In genomic region chr2:59718601-59719416, GRCm38 (mm10) we compare ENCODE assay signal across 11 mouse cellular contexts.
A peak's percentile ranks its signal among the peaks of the same experiment; 100 is the strongest.
DNase-seq lines count a peak whose midpoint lies in the region; ATAC-seq and TF ChIP-seq lines count a peak whose summit lies in the region.
"Had no signal": no experiment of that assay in that cellular context is flagged by ENCODE, and none has a peak within 500 bp of the region (broad histone marks: within the 10 kb centered on the region; RNA-seq: fewer than 3 reads in every experiment).

No protein-coding gene starts in this region.

- H3K27me3 ChIP-seq in intestine, embryonic 14.5 days (replicated peaks; ENCODE audit: control insufficient read depth, insufficient read depth, low read length) = no peaks in the 10 kb centered on the region
- no peaks in the 10 kb centered on the region for H3K27me3 ChIP-seq in intestine, postnatal 0 days (replicated peaks; ENCODE audit: control insufficient read depth, insufficient read depth, low read length)
- no peaks in the 10 kb centered on the region for H3K27me3 ChIP-seq in embryonic facial prominence, embryonic 12.5 days
- H3K27me3 ChIP-seq in hindbrain, postnatal 0 days (ENCODE audit: insufficient read depth, low read length) = no peaks in the 10 kb centered on the region

- no peak for ATAC-seq in intestine, embryonic 14.5 days (replicated peaks; ENCODE audit: low FRiP score, low TSS enrichment, low read depth)
- no peak for ATAC-seq in intestine, postnatal 0 days
- ATAC-seq in embryonic facial prominence, embryonic 12.5 days (ENCODE audit: insufficient number of reproducible peaks, insufficient read depth, low FRiP score, low TSS enrichment) = no peak
- ATAC-seq in hindbrain, postnatal 0 days = peak; percentile 56; the same call in 1 of the 2 replicates
- ATAC-seq: activated CD4-positive, CD25-positive, alpha-beta regulatory T cell, adult 4 months had no signal

- no peak for DNase-seq in intestine, embryonic 14.5 days (ENCODE audit: low spot score)
- peak; percentile 42 for DNase-seq in cerebellum, adult 11 months
- peak; percentile 7 for DNase-seq in hindbrain, postnatal 0 days (ENCODE audit: low spot score)
- DNase-seq in right cerebral cortex, adult 18-20 months = no peak
- no peak for DNase-seq in layer of hippocampus, postnatal 25 days (ENCODE audit: extremely low spot score in 1 of 2, low spot score in 1 of 2)
- no peak for DNase-seq in spleen, adult 12 weeks (ENCODE audit: low spot score)
- DNase-seq: lung, adult 2 months had no signal

- H3K4me3 ChIP-seq in intestine, embryonic 14.5 days (ENCODE audit: low read depth, low read length) = no peak overlapping the region
- no peak overlapping the region for H3K4me3 ChIP-seq in intestine, postnatal 0 days (ENCODE audit: low read depth, low read length)
- no peak overlapping the region for H3K4me3 ChIP-seq in embryonic facial prominence, embryonic 12.5 days
- no peak overlapping the region for H3K4me3 ChIP-seq in hindbrain, postnatal 0 days (ENCODE audit: low read length)

- no peak overlapping the region for H3K9ac ChIP-seq in intestine, embryonic 14.5 days (ENCODE audit: low read length)
- no peak overlapping the region for H3K9ac ChIP-seq in intestine, postnatal 0 days (ENCODE audit: low read depth, low read length)
- H3K9ac ChIP-seq in embryonic facial prominence, embryonic 12.5 days = no peak overlapping the region
- H3K9ac ChIP-seq in hindbrain, postnatal 0 days (replicated peaks; ENCODE audit: low read length) = no peak overlapping the region

- no peaks in the 10 kb centered on the region for H3K9me3 ChIP-seq in intestine, embryonic 14.5 days (ENCODE audit: control insufficient read depth, low read length)
- H3K9me3 ChIP-seq in intestine, postnatal 0 days (ENCODE audit: control insufficient read depth) = no peaks in the 10 kb centered on the region
- no peaks in the 10 kb centered on the region for H3K9me3 ChIP-seq in embryonic facial prominence, embryonic 12.5 days
- H3K9me3 ChIP-seq in hindbrain, postnatal 0 days (ENCODE audit: low read length) = no peaks in the 10 kb centered on the region

- peak overlapping the region; percentile 18; the same call in 1 of the 2 replicates for H3K4me2 ChIP-seq in intestine, embryonic 14.5 days (ENCODE audit: low read length)
- H3K4me2 ChIP-seq in intestine, postnatal 0 days (replicated peaks; ENCODE audit: low read depth) = no peak overlapping the region
- no peak overlapping the region for H3K4me2 ChIP-seq in embryonic facial prominence, embryonic 12.5 days (replicated peaks)
- H3K4me2 ChIP-seq in hindbrain, postnatal 0 days (ENCODE audit: low read depth, low read length) = no peak overlapping the region
- H3K4me2 ChIP-seq: heart, embryonic 11.5 days had no signal

- WGBS in intestine, embryonic 14.5 days = 50% methylated on average over 24 of the region's 24 CpGs
- WGBS in intestine, postnatal 0 days = 59% methylated on average over 24 of the region's 24 CpGs
- WGBS in embryonic facial prominence, embryonic 12.5 days = 47% methylated on average over 24 of the region's 24 CpGs
- WGBS in hindbrain, postnatal 0 days = 54% methylated on average over 24 of the region's 24 CpGs

- TF ChIP-seq CTCF in intestine, postnatal 0 days (IDR thresholded peaks at IDR 0.05; ENCODE audit: low read depth) = no peak
- TF ChIP-seq CTCF in hindbrain, postnatal 0 days (IDR thresholded peaks at IDR 0.05; ENCODE audit: low read depth) = no peak

- H3K4me1 ChIP-seq in intestine, embryonic 14.5 days (replicated peaks; ENCODE audit: control insufficient read depth, insufficient read depth, low read length) = peaks cover 72% of the 10 kb centered on the region
- peaks cover 11% of the 10 kb centered on the region; the same call in 1 of the 2 replicates for H3K4me1 ChIP-seq in intestine, postnatal 0 days (replicated peaks; ENCODE audit: control insufficient read depth, insufficient read depth, low read length)
- peaks cover 51% of the 10 kb centered on the region for H3K4me1 ChIP-seq in embryonic facial prominence, embryonic 12.5 days
- no peaks in the 10 kb centered on the region for H3K4me1 ChIP-seq in hindbrain, postnatal 0 days (ENCODE audit: insufficient read depth, low read length)

- peak overlapping the region; percentile 62 for H3K27ac ChIP-seq in intestine, embryonic 14.5 days (ENCODE audit: low read depth)
- no peak overlapping the region for H3K27ac ChIP-seq in intestine, postnatal 0 days (ENCODE audit: low read depth, low read length)
- peak overlapping the region; percentile 47 for H3K27ac ChIP-seq in embryonic facial prominence, embryonic 12.5 days
- H3K27ac ChIP-seq in hindbrain, postnatal 0 days = no peak overlapping the region

- no peaks in the 10 kb centered on the region for H3K36me3 ChIP-seq in intestine, embryonic 14.5 days (ENCODE audit: control insufficient read depth, insufficient read depth, low read length)
- no peaks in the 10 kb centered on the region for H3K36me3 ChIP-seq in intestine, postnatal 0 days (ENCODE audit: control insufficient read depth, insufficient read depth)
- no peaks in the 10 kb centered on the region for H3K36me3 ChIP-seq in embryonic facial prominence, embryonic 12.5 days
- H3K36me3 ChIP-seq in hindbrain, postnatal 0 days (ENCODE audit: insufficient read depth, low read length) = no peaks in the 10 kb centered on the region

Comparison
In these comparisons a context has a peak if more than half of its experiments do, and no peak if none do; other contexts are left out.
1. H3K27ac ChIP-seq: peak in intestine, embryonic 14.5 days (single experiment) and embryonic facial prominence, embryonic 12.5 days (single experiment); none in intestine, postnatal 0 days (single experiment) and hindbrain, postnatal 0 days (single experiment).
2. DNase-seq: peak in cerebellum, adult 11 months (single experiment) and hindbrain, postnatal 0 days (single experiment); none in intestine, embryonic 14.5 days (single experiment), right cerebral cortex, adult 18-20 months (single experiment), layer of hippocampus, postnatal 25 days (0 of 2) and spleen, adult 12 weeks (single experiment).